Mouse (Mus musculus): ENCODE measurements around the gene Rps21. TPM values are rescaled to one million over a fixed set of nuclear protein-coding genes. Genes with fewer than 3 reads are reported as not detected.
"Not testable (repeated sequence)": the region's sequence is repeated elsewhere in the genome, so short reads cannot be mapped to it uniquely, and the experiment has no call there.

Rps21 gene
- total RNA-seq, 2 experiments from 2014 or later = 390 to 412 TPM

GRCm38 (mm10) chr2:180256296-180257000 is 729 bp upstream of the Rps21 start:
- peak; percentile 52 for ATAC-seq (replicated peaks; ENCODE audit: low FRiP score, poor library complexity, severe bottlenecking)

- ATAC-seq (replicated peaks; ENCODE audit: low FRiP score, poor library complexity, severe bottlenecking) = no peak
These were observed 1.0 kb downstream of the Rps21 start for GRCm38 (mm10) chr2:180257963-180258865.

- not testable (repeated sequence) for ATAC-seq (replicated peaks; ENCODE audit: low FRiP score, poor library complexity, severe bottlenecking)
These were observed 1.8 kb downstream of the Rps21 start for GRCm38 (mm10) chr2:180258951-180259484.

- not testable (repeated sequence) for ATAC-seq (replicated peaks; ENCODE audit: low FRiP score, poor library complexity, severe bottlenecking)
These were observed 2.8 kb downstream of the Rps21 start for GRCm38 (mm10) chr2:180259826-180260609.

GRCm38 (mm10) chr2:180260610-180261480 is 3.7 kb downstream of the Rps21 start:
- ATAC-seq (replicated peaks; ENCODE audit: low FRiP score, poor library complexity, severe bottlenecking) = no peak

- no peak for ATAC-seq (replicated peaks; ENCODE audit: low FRiP score, poor library complexity, severe bottlenecking)
These were observed 4.7 kb downstream of the Rps21 start for GRCm38 (mm10) chr2:180261901-180262300.

GRCm38 (mm10) chr2:180262441-180262840 is 5.3 kb downstream of the Rps21 start:
- ATAC-seq (replicated peaks; ENCODE audit: low FRiP score, poor library complexity, severe bottlenecking) = no peak

GRCm38 (mm10) chr2:180262891-180263290 is 5.7 kb downstream of the Rps21 start:
- no peak for ATAC-seq (replicated peaks; ENCODE audit: low FRiP score, poor library complexity, severe bottlenecking)

GRCm38 (mm10) chr2:180267955-180268354 is 10.8 kb downstream of the Rps21 start:
- ATAC-seq (replicated peaks; ENCODE audit: low FRiP score, poor library complexity, severe bottlenecking) = no peak

GRCm38 (mm10) chr2:180269329-180269728 is 12.2 kb downstream of the Rps21 start:
- ATAC-seq (replicated peaks; ENCODE audit: low FRiP score, poor library complexity, severe bottlenecking) = no peak

- no peak for ATAC-seq (replicated peaks; ENCODE audit: low FRiP score, poor library complexity, severe bottlenecking)
These were observed 13.5 kb downstream of the Rps21 start for GRCm38 (mm10) chr2:180270537-180271255.

GRCm38 (mm10) chr2:180271804-180272395 is 14.7 kb downstream of the Rps21 start:
- no peak for ATAC-seq (replicated peaks; ENCODE audit: low FRiP score, poor library complexity, severe bottlenecking)

GRCm38 (mm10) chr2:180272884-180273321 is 15.7 kb downstream of the Rps21 start:
- ATAC-seq (replicated peaks; ENCODE audit: low FRiP score, poor library complexity, severe bottlenecking) = no peak; the same call in 1 of the 2 replicates

- ATAC-seq (replicated peaks; ENCODE audit: low FRiP score, poor library complexity, severe bottlenecking) = peak; percentile 89
These were observed 16.4 kb downstream of the Rps21 start, which contains the start of gene Cables2 for GRCm38 (mm10) chr2:180273394-180274244. TSS of gene Cables2 (minus strand) at chr2:180273496.

- no peak for ATAC-seq (replicated peaks; ENCODE audit: low FRiP score, poor library complexity, severe bottlenecking)
These were observed 17.3 kb downstream of the Rps21 start for GRCm38 (mm10) chr2:180274523-180274922.

GRCm38 (mm10) chr2:180275836-180276235 is 18.7 kb downstream of the Rps21 start:
- ATAC-seq (replicated peaks; ENCODE audit: low FRiP score, poor library complexity, severe bottlenecking) = peak; percentile 23

GRCm38 (mm10) chr2:180276385-180276784 is 19.2 kb downstream of the Rps21 start:
- no peak for ATAC-seq (replicated peaks; ENCODE audit: low FRiP score, poor library complexity, severe bottlenecking)
